Mouse (Mus musculus) left cerebral cortex, postnatal 14 days (tissue): ENCODE results near the gene Sipa1l1. TPM values are rescaled to one million over a fixed set of nuclear protein-coding genes. Genes with fewer than 3 reads are reported as not detected.

Experiments used
- DNase-seq, 2 experiments: peaks; one replicate each; pipeline ENCODE4 v3.0.0; 2021 to 2022; ENCODE audit warnings: low spot score in 2 of 2, mixed read lengths in 1 of 2
- intact Hi-C: fragments of 180-260 bp; cut with DNase I; formaldehyde crosslinking; loops from one replicate; pipeline ENCODE4 v1.15.1; 2025
- total RNA-seq, 2 experiments: library from RNA; stranded (reverse); gene quantifications; 2 replicates each; pipeline ENCODE4 v1.2.3; 2021

Gene Sipa1l1
- total RNA-seq, 2 experiments from 2014 or later = 169 to 183 TPM

GRCm38 (mm10) chr12:82273503-82273902 is 104.4 kb downstream of the Sipa1l1 start:
- no peak for DNase-seq
- intact Hi-C loops = no loop called here

- intact Hi-C loops = no loop called here
- DNase-seq = no peak
These were observed 105.5 kb downstream of the Sipa1l1 start for GRCm38 (mm10) chr12:82274576-82274975.

GRCm38 (mm10) chr12:82275767-82276166 is 106.6 kb downstream of the Sipa1l1 start:
- DNase-seq = no peak
- intact Hi-C loops = no loop called here

GRCm38 (mm10) chr12:82276591-82276990 is 107.5 kb downstream of the Sipa1l1 start:
- DNase-seq = no peak
- intact Hi-C loops = no loop called here

- intact Hi-C loops = no loop called here
These were observed 115.5 kb downstream of the Sipa1l1 start for GRCm38 (mm10) chr12:82284617-82285016.

GRCm38 (mm10) chr12:82285018-82285417 is 115.9 kb downstream of the Sipa1l1 start:
- no peak for DNase-seq
- intact Hi-C loops = no loop called here

More at GRCm38 (mm10) chr12:82284617-82285016, 115.5 kb downstream of the Sipa1l1 start:
- no peak for DNase-seq

- no peak for DNase-seq
- intact Hi-C loops = no loop called here
These were observed 116.9 kb downstream of the Sipa1l1 start for GRCm38 (mm10) chr12:82286068-82286467.

- DNase-seq = no peak
- intact Hi-C loops = no loop called here
These were observed 117.7 kb downstream of the Sipa1l1 start for GRCm38 (mm10) chr12:82286804-82287203.

GRCm38 (mm10) chr12:82293545-82294247 is 124.6 kb downstream of the Sipa1l1 start:
- intact Hi-C loops = no loop called here
- DNase-seq = no peak

- no peak for DNase-seq
- intact Hi-C loops = no loop called here
These were observed 126.1 kb downstream of the Sipa1l1 start for GRCm38 (mm10) chr12:82294906-82295887.

GRCm38 (mm10) chr12:82296276-82296675 is 127.2 kb downstream of the Sipa1l1 start:
- intact Hi-C loops = no loop called here
- DNase-seq = no peak

- intact Hi-C loops = no loop called here
- DNase-seq = no peak
These were observed 128.1 kb downstream of the Sipa1l1 start for GRCm38 (mm10) chr12:82297196-82297595.

- intact Hi-C loops = no loop called here
These were observed 129.7 kb downstream of the Sipa1l1 start for GRCm38 (mm10) chr12:82298662-82299460.

GRCm38 (mm10) chr12:82304140-82304539 is 135.0 kb downstream of the Sipa1l1 start:
- intact Hi-C loops = no loop called here
- DNase-seq = no peak

More at GRCm38 (mm10) chr12:82298662-82299460, 129.7 kb downstream of the Sipa1l1 start:
- no peak for DNase-seq

GRCm38 (mm10) chr12:82306035-82306434 is 136.9 kb downstream of the Sipa1l1 start:
- intact Hi-C loops = no loop called here
- DNase-seq = no peak

- intact Hi-C loops = no loop called here
- no peak for DNase-seq
These were observed 142.5 kb downstream of the Sipa1l1 start for GRCm38 (mm10) chr12:82311593-82311992.

GRCm38 (mm10) chr12:82312091-82312820 is 143.1 kb downstream of the Sipa1l1 start:
- DNase-seq = peak in 1 of 2 experiments; percentile 24
- intact Hi-C loops = no loop called here

GRCm38 (mm10) chr12:82313091-82313490 is 144.0 kb downstream of the Sipa1l1 start:
- no peak for DNase-seq
- intact Hi-C loops = no loop called here
